Mouse (Mus musculus) macrophage (primary cell): ENCODE results near the gene Ddx43. TPM values are rescaled to one million over a fixed set of nuclear protein-coding genes. Genes with fewer than 3 reads are reported as not detected.

Experiments
- H3K27ac ChIP-seq: fragments of 350-480 bp; formaldehyde crosslinking; 2 replicates; pipeline ENCODE4 v1.9.0; 2021
- H3K36me3 ChIP-seq: fragments of 350-480 bp; formaldehyde crosslinking; 2 replicates; pipeline ENCODE4 v1.9.0; 2021; ENCODE audit errors: inconsistent target
- H3K4me3 ChIP-seq: fragments of 350-480 bp; formaldehyde crosslinking; 2 replicates; pipeline ENCODE4 v1.9.0; 2021; ENCODE audit errors: inconsistent target
- H3K79me2 ChIP-seq: fragments of 350-480 bp; formaldehyde crosslinking; 2 replicates; pipeline ENCODE4 v1.9.0; 2021; ENCODE audit errors: inconsistent target
- WGBS: methylation state at CpG from one replicate; pipeline ENCODE4 v1.1.7; 2026; ENCODE audit warnings: inconsistent platforms; ENCODE audit not compliant: missing documents; 5-methylcytosine and 5-hydroxymethylcytosine counted together
- polyA plus RNA-seq: library from polyadenylated mRNA; stranded (reverse); fragments of 250-400 nt; gene quantifications from 3 replicates; pipeline ENCODE4 v1.2.4, GENCODE M21; 2018; ENCODE audit warnings: inconsistent platforms

Ddx43 gene
- polyA plus RNA-seq, 1 experiment from 2014 or later, result not detected

GRCm38 (mm10) chr9:78389981-78390380 is 5.6 kb upstream of the Ddx43 start:
- Histone ChIP-seq H3K36me3 (no peaks in the 10 kb centered on the region), H3K79me2 (no peaks in the 10 kb centered on the region), H3K27ac (no peak overlapping the region), H3K4me3 (no peak overlapping the region)
- WGBS, result 58% methylated on average over 5 of the region's 5 CpGs

GRCm38 (mm10) chr9:78393741-78394140 is 1.8 kb upstream of the Ddx43 start:
- WGBS, result 88% methylated on average over 10 of the region's 10 CpGs
- no peak overlapping the region for H3K27ac ChIP-seq
- H3K79me2 ChIP-seq, result no peaks in the 10 kb centered on the region
- no peak overlapping the region for H3K4me3 ChIP-seq
- H3K36me3 ChIP-seq, result no peaks in the 10 kb centered on the region

DNA sequence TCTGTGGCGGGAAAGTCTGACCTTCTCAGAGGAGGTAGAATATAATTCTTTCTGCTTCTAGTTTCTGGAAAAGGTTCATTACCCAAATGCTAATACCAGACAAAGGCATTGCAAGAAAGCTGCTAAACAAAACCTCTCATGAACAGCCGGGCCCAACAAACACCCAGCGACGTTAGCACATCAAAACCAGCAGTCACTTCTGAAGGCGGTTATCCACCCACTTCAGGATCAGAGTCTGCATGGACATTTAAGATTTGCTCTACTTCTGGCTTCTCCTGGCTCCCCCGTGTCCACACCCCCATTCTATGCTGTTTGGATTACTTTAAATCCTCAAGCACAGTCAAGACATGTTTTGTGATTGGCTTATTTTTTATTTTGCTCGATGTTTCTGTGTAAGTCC is 975 bp upstream of the Ddx43 start:
- WGBS, result 79% methylated on average over 7 of the region's 7 CpGs
- Histone ChIP-seq H3K27ac (no peak overlapping the region), H3K79me2 (no peaks in the 10 kb centered on the region), H3K4me3 (no peak overlapping the region), H3K36me3 (no peaks in the 10 kb centered on the region)

DNA sequence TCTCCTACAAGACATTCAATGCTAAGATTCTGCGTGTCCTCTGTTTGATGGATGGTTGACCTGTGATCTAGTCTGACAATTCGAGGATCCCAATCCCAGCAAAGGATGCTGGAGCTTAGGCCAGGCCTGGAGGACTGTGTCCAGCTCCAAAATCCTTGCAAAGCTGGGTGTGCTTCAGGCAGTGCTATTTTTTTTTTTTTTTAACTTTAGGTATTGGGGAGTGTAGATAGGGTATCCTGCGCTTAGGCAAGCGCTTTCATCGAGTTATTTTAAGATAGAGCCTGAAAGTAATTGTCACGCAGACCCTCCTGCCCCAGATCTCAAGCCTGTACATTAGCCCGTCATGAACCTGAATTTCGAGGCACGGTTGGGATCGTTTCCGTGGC is 340 bp upstream of the Ddx43 start:
- no peaks in the 10 kb centered on the region for H3K36me3 ChIP-seq
- no peaks in the 10 kb centered on the region for H3K79me2 ChIP-seq
- no peak overlapping the region for H3K4me3 ChIP-seq
- 44% methylated on average over 11 of the region's 11 CpGs for WGBS
- no peak overlapping the region for H3K27ac ChIP-seq

DNA sequence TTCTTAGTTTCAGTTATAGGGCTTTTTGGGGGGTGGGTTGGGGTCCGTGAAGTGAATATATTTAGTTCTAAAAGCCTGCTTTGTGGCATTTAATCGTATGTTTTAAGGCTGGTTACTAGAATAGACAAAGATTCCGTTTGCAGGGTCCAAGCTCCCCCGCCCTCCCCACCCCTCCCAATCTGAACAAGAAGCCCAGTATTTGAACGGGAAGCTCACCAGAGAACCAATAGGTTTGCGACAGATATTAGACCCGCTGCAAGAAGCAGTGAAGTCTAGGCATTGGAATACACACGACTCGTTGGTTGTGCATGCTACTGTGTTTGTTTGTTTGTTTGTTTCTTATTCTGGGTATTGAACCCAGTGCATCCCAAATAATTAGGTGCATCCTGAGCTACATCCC is 940 bp downstream of the Ddx43 start:
- no peaks in the 10 kb centered on the region for H3K36me3 ChIP-seq
- H3K27ac ChIP-seq, result no peak overlapping the region
- WGBS, result 71% methylated on average over 9 of the region's 9 CpGs
- H3K4me3 ChIP-seq, result no peak overlapping the region
- H3K79me2 ChIP-seq, result no peaks in the 10 kb centered on the region

GRCm38 (mm10) chr9:78400570-78400969 is 5.0 kb downstream of the Ddx43 start:
- H3K27ac ChIP-seq, result no peak overlapping the region
- H3K79me2 ChIP-seq, result no peaks in the 10 kb centered on the region
- H3K36me3 ChIP-seq, result no peaks in the 10 kb centered on the region
- H3K4me3 ChIP-seq, result no peak overlapping the region
- 91% methylated on average over 5 of the region's 5 CpGs for WGBS

- no peak overlapping the region for H3K4me3 ChIP-seq
- H3K27ac ChIP-seq, result no peak overlapping the region
- no peaks in the 10 kb centered on the region for H3K79me2 ChIP-seq
- no peaks in the 10 kb centered on the region for H3K36me3 ChIP-seq
- whole genome bisulfite sequencing, result no CpG with 5 or more reads among the region's 7 CpGs
Measured at GRCm38 (mm10) chr9:78401596-78401995, 6.0 kb downstream of the Ddx43 start.

GRCm38 (mm10) chr9:78427362-78427781 is 31.8 kb downstream of the Ddx43 start:
- 33% methylated on average over 16 of the region's 27 CpGs for WGBS
- H3K4me3 ChIP-seq, result no peak overlapping the region
- no peaks in the 10 kb centered on the region for H3K79me2 ChIP-seq
- 0 out of 2 replicates have a peak overlapping the region, but pooled peaks have one; percentile 62 for H3K27ac ChIP-seq
- peaks cover 10% of the 10 kb centered on the region; the same call in 1 of the 2 replicates for H3K36me3 ChIP-seq

DNA sequence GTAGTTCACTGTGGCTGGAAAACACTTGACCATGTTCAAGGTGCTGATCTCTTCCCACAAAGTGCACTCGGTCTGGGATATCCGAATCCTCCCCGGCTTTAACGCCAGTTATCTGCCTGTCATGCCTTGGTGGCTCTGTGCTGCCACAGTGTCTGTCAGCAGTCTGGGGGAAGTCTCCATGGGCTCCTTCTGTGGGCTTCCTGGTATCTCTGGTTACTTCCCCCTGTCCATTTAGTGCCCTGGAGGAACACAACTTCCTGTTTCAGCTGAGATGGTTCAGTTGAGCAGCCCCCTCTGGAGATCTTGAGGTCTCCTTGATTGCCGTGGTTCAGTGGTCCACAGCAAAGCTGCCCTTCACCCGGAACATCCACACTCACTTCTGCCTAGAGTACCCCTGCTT is 32.6 kb downstream of the Ddx43 start:
- 37% methylated on average over 6 of the region's 6 CpGs for WGBS
- H3K27ac ChIP-seq, result peak overlapping the region; percentile 62
- H3K79me2 ChIP-seq, result no peaks in the 10 kb centered on the region
- peaks cover 18% of the 10 kb centered on the region; the same call in 1 of the 2 replicates for H3K36me3 ChIP-seq
- no peak overlapping the region for H3K4me3 ChIP-seq

- WGBS, result 79% methylated on average over 4 of the region's 4 CpGs
- peak overlapping the region; percentile 62 for H3K27ac ChIP-seq
Measured at GRCm38 (mm10) chr9:78428870-78429432, 33.4 kb downstream of the Ddx43 start.

GRCm38 (mm10) chr9:78429551-78429950 is 34.0 kb downstream of the Ddx43 start:
- Histone ChIP-seq H3K27ac (peak overlapping the region; percentile 62), H3K36me3 (peaks cover 28% of the 10 kb centered on the region; the same call in 1 of the 2 replicates), H3K79me2 (no peaks in the 10 kb centered on the region), H3K4me3 (no peak overlapping the region)
- WGBS, result 28% methylated on average over 2 of the region's 2 CpGs

More at GRCm38 (mm10) chr9:78428870-78429432, 33.4 kb downstream of the Ddx43 start:
- Histone ChIP-seq H3K79me2 (no peaks in the 10 kb centered on the region), H3K36me3 (peaks cover 25% of the 10 kb centered on the region; the same call in 1 of the 2 replicates), H3K4me3 (no peak overlapping the region)

DNA sequence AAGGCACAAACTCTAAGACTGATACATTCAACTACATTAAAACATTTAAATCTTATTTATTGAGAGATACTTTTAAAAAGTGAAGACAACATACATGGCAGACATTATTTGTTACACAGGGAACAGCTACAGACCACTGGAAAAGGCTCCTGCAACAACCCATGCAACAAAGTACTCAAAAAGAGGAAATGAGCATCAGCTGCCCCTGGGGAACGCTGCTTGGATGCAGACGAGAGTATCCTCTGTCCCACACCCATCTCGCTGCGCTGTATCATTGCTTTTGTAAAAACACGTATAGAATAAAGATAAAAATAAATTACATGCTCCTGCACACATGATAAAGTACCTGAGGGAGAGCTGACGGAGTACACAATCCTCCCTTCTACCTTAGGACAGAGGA is 34.9 kb downstream of the Ddx43 start:
- Histone ChIP-seq H3K4me3 (no peak overlapping the region), H3K79me2 (peaks cover 9% of the 10 kb centered on the region; the same call in 1 of the 2 replicates), H3K27ac (no peak overlapping the region), H3K36me3 (peaks cover 38% of the 10 kb centered on the region; the same call in 1 of the 2 replicates)
- WGBS, result 53% methylated on average over 6 of the region's 6 CpGs

DNA sequence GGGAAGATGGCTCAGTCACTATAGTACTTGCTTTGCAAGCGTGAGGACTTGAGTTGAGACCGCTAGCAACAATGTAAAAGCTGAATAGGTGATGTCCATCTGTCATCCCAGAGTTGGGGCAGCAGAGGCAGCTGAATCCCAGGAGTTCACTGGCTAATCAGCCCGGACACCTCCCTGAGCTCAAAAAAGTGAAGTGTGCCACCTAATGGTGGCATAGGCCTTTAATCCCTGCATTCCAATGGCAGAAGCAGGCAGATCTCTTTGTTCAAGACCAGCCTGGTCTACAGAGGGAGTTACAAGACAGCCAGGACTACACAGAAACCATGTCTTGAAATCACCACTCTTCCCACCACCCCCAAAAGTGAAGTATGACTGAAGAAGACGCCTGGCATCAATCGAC is 36.9 kb downstream of the Ddx43 start:
- Histone ChIP-seq H3K4me3 (no peak overlapping the region), H3K79me2 (peaks cover 25% of the 10 kb centered on the region), H3K27ac (no peak overlapping the region), H3K36me3 (peaks cover 51% of the 10 kb centered on the region; the same call in 1 of the 2 replicates)
- 94% methylated on average over 5 of the region's 5 CpGs for WGBS

DNA sequence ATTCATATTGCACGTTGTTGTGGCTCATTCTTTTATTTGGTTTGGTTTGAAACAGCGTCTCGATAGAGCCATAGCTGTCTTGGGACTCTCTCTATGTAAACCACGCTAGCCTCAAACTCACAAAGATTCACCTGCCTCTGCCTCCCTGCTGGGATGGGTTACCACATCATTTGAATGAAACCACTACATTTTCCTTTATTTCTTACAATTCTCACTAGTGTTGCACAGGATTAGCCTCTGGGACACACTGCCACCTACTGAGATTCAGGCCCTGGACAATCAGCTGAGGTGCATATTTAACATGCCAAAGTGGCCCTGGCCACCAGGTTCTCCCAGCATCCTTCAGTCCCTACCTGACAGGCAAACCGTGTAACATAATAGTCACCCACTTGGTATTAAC is 43.8 kb downstream of the Ddx43 start:
- 77% methylated on average over 5 of the region's 5 CpGs for WGBS
- H3K79me2 ChIP-seq, result peaks cover 76% of the 10 kb centered on the region
- no peak overlapping the region for H3K27ac ChIP-seq

GRCm38 (mm10) chr9:78442237-78442578 is 46.6 kb downstream of the Ddx43 start:
- no peaks in the 10 kb centered on the region for H3K36me3 ChIP-seq
- peaks cover 53% of the 10 kb centered on the region for H3K79me2 ChIP-seq
- WGBS, result 0% methylated on average over 9 of the region's 9 CpGs
- peak overlapping the region; percentile 61 for H3K27ac ChIP-seq
- peak overlapping the region; percentile 87 for H3K4me3 ChIP-seq

More for the DNA sequence above, 43.8 kb downstream of the Ddx43 start:
- Histone ChIP-seq H3K4me3 (no peak overlapping the region), H3K36me3 (peaks cover 23% of the 10 kb centered on the region; the same call in 1 of the 2 replicates)
